Mouse (Mus musculus): ENCODE data around the gene Lrmda. TPM values are rescaled to one million over a fixed set of nuclear protein-coding genes. Genes with fewer than 3 reads are reported as not detected.

Lrmda gene
- total and polyA plus RNA-seq, 2 experiments from 2014 or later: 0.18 TPM; not detected in 1

DNA sequence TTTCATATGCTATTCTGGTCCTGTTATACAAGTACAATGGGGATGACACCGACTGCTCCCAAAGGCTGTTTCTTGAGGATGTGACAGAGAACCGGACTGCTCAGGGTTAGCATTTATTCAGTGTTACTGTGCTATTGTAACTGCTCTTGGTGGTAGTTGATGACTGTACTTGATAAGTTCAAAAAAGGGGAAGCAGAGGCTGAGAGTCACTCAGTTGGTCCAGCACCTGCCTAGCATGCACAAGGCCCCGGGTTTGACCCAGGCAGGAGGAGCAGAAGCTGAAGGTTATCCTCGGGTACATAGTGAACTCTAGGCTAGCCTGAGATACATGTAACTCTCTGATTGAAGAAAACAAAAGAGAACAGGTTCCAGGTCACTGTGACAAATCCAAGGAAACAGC is 4.0 kb downstream of the Lrmda start:
- Histone ChIP-seq H3K36me3 (ENCODE audit: insufficient read depth) (no peaks in the 10 kb centered on the region), H3K4me1 (ENCODE audit: insufficient read depth) (peaks cover 4% of the 10 kb centered on the region; the same call in 1 of the 2 replicates), H3K9me3 (ENCODE audit: low read length) (no peaks in the 10 kb centered on the region), H3K4me2 (ENCODE audit: low read depth) (no peak overlapping the region), H3K4me3 (ENCODE audit: low read depth, low read length) (no peak overlapping the region), H3K27me3 (ENCODE audit: insufficient read depth, low read length) (peaks cover 16% of the 10 kb centered on the region), H3K27ac (ENCODE audit: low read depth, low read length) (no peak overlapping the region), H3K9ac (no peak overlapping the region)
- ATAC-seq (no peak), DNase-seq (no peak)
- TF ChIP-seq CTCF (IDR thresholded peaks at IDR 0.05; ENCODE audit: low read depth): no peak
- WGBS: 78% methylated on average over 4 of the region's 4 CpGs

DNA sequence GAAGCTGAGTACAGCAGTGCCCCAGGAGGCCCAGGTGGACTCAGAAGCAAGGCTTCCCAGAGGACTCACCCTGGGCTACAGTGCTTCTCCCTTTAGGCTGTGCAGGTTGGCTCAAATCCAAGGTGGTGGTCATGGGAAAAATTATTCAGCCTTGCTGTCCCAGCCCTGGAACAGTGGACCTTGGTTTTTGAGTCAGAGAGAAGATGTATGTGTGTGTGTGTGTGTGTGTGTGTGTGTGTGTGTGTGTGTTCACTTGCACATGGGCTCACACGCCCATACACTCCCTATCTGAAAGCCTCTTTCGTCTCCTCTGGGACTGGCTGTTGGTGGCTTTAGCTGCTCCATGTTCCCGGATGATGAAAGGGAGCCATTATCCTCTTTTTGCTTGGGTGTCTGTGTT is 16.4 kb downstream of the Lrmda start:
- 30% methylated on average over 3 of the region's 3 CpGs for WGBS
- ATAC-seq (no peak), DNase-seq (no peak)
- H3K9ac ChIP-seq: no peak overlapping the region
- no peaks in the 10 kb centered on the region for H3K36me3 ChIP-seq (ENCODE audit: insufficient read depth)
- no peaks in the 10 kb centered on the region for H3K9me3 ChIP-seq (ENCODE audit: low read length)
- H3K27me3 ChIP-seq (ENCODE audit: insufficient read depth, low read length): peaks cover 40% of the 10 kb centered on the region
- H3K4me3 ChIP-seq (ENCODE audit: low read depth, low read length): no peak overlapping the region
- no peak overlapping the region for H3K27ac ChIP-seq (ENCODE audit: low read depth, low read length)
- no peak overlapping the region for H3K4me2 ChIP-seq (ENCODE audit: low read depth)
- no peak for TF ChIP-seq CTCF (IDR thresholded peaks at IDR 0.05; ENCODE audit: low read depth)
- H3K4me1 ChIP-seq (ENCODE audit: insufficient read depth): no peaks in the 10 kb centered on the region; the same call in 1 of the 2 replicates

DNA sequence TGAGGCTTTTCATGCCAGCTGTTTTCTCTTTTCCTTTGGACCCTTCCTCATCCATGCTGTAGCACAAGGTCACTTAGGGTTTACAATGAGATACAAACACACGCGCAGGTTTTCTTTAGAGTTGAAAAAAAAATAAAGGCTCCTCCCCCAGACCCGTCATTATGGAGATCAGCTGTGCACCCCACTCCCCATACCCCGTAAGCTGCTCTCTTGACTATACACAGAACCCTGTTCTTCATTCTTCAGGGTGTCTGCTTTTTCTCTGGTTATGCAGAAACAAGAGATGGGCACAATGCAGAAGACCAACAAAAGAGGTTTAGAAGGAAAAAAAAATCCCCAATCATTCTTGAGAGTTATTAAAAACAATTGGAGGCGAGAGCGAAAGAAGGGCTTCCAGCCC is 16.8 kb downstream of the Lrmda start:
- ATAC-seq: no peak
- H3K4me2 ChIP-seq (ENCODE audit: low read depth): no peak overlapping the region
- no peaks in the 10 kb centered on the region; the same call in 1 of the 2 replicates for H3K4me1 ChIP-seq (ENCODE audit: insufficient read depth)
- no peak for DNase-seq
- 28% methylated on average over 6 of the region's 6 CpGs for WGBS
- H3K27me3 ChIP-seq (ENCODE audit: insufficient read depth, low read length): peaks cover 44% of the 10 kb centered on the region
- TF ChIP-seq CTCF (IDR thresholded peaks at IDR 0.05; ENCODE audit: low read depth): no peak
- H3K27ac ChIP-seq (ENCODE audit: low read depth, low read length): no peak overlapping the region
- no peak overlapping the region for H3K9ac ChIP-seq
- no peak overlapping the region for H3K4me3 ChIP-seq (ENCODE audit: low read depth, low read length)
- no peaks in the 10 kb centered on the region for H3K9me3 ChIP-seq (ENCODE audit: low read length)
- H3K36me3 ChIP-seq (ENCODE audit: insufficient read depth): no peaks in the 10 kb centered on the region

DNA sequence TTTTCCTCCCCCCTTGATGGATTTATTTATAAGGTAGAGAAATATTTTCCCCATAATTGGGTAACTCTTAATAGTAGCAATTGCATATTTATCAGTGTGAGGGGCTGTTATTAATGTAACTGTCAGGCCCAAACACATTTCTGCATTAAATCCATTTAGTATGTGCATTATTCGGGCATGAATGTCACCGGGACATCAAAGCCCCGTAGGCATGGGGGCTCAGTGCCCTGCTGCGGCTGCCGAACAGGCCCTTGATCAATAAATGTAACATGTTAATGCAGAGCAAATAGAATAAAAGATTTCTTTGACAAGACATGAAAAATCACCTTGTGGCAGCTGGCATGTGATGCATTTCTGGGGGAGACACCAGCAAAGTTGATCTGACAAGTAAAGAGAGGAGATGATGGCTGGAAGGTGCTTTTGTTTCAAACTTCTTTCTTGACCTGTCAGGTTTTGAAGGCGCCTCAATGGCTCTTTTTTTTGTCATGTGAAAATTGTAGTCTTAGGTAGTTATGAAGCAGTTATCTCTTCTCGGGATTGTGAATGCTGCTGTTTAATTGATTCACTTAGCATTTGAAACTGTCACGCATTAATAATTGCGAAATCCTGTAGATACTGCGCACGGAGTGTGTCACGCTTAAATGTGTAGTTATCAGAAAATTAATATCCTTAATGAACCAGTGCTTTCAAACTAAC is 17.4 kb downstream of the Lrmda start:
- no peaks in the 10 kb centered on the region; the same call in 1 of the 2 replicates for H3K4me1 ChIP-seq (ENCODE audit: insufficient read depth)
- H3K27ac ChIP-seq (ENCODE audit: low read depth, low read length): no peak overlapping the region
- TF ChIP-seq CTCF (IDR thresholded peaks at IDR 0.05; ENCODE audit: low read depth): no peak
- DNase-seq (no peak), ATAC-seq (peak; percentile 81; the same call in 1 of the 2 replicates)
- no peak overlapping the region for H3K4me3 ChIP-seq (ENCODE audit: low read depth, low read length)
- no peak overlapping the region for H3K9ac ChIP-seq
- peaks cover 49% of the 10 kb centered on the region for H3K27me3 ChIP-seq (ENCODE audit: insufficient read depth, low read length)
- H3K4me2 ChIP-seq (ENCODE audit: low read depth): 0 out of 2 replicates have a peak overlapping the region, but pooled peaks have one; percentile 2
- no peaks in the 10 kb centered on the region for H3K36me3 ChIP-seq (ENCODE audit: insufficient read depth)
- H3K9me3 ChIP-seq (ENCODE audit: low read length): no peaks in the 10 kb centered on the region
- 28% methylated on average over 12 of the region's 12 CpGs for WGBS

DNA sequence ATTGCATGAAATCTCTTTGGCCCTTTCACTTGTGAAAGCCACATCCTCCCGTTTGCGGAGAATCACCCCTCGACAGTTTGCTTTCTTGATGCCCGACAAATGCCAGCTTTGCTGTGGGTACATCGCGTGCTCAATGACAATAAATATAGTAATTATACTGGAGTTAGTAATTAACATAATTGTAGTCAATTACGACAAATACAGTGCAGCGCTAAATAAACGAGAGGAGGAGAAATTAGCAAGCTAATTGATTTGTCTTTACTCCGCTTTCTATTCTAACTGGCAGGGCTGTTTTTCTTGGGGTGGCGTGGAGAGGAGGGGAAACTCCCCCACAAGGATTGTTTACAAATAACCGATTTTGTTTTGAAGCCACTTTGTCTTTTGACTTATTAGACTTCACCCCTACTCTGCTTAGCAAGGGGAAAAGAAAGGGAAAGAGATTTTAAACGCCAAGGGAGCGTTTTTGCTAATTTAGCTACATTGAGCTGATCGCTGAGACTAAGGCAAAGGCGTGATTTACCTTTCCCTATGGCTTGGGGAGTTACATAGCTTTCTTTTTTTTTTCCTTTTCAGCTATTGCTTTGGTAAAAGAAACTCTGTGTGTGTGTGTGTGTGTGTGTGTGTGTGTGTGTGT is 18.1 kb downstream of the Lrmda start:
- peak; percentile 57; the same call in 1 of the 2 replicates for ATAC-seq
- H3K27ac ChIP-seq (ENCODE audit: low read depth, low read length): peak overlapping the region; percentile 47; the same call in 1 of the 2 replicates
- TF ChIP-seq CTCF (IDR thresholded peaks at IDR 0.05; ENCODE audit: low read depth): no peak
- peak; percentile 64 for DNase-seq
- whole genome bisulfite sequencing: 20% methylated on average over 16 of the region's 16 CpGs
- H3K4me2 ChIP-seq (ENCODE audit: low read depth): 0 out of 2 replicates have a peak overlapping the region, but pooled peaks have one; percentile 2
- no peaks in the 10 kb centered on the region for H3K9me3 ChIP-seq (ENCODE audit: low read length)
- peaks cover 49% of the 10 kb centered on the region for H3K27me3 ChIP-seq (ENCODE audit: insufficient read depth, low read length)
- H3K4me3 ChIP-seq (ENCODE audit: low read depth, low read length): no peak overlapping the region
- H3K4me1 ChIP-seq (ENCODE audit: insufficient read depth): no peaks in the 10 kb centered on the region; the same call in 1 of the 2 replicates
- no peak overlapping the region for H3K9ac ChIP-seq
- no peaks in the 10 kb centered on the region for H3K36me3 ChIP-seq (ENCODE audit: insufficient read depth)

DNA sequence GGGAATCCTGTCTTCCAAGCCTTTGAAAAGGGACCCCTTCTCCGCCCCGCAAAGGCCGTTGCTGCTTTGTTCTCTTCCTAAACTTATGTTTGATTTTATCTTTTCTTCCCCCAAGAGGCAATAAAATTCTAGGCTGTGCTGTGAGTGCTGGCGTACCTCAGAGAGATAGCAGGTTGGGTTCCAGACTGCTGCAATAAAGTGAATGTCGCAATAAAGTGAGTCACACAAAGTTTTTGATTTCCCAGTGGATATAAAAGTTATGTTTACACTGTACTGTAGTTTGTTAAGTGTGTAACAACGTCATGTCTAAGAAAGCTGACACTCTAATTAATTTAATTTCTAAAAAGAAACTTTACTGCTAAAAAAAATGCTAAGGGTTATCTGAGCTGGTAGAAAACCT is 22.6 kb downstream of the Lrmda start:
- Histone ChIP-seq H3K4me3 (ENCODE audit: low read depth, low read length) (no peak overlapping the region), H3K4me2 (ENCODE audit: low read depth) (no peak overlapping the region), H3K27me3 (ENCODE audit: insufficient read depth, low read length) (peaks cover 35% of the 10 kb centered on the region), H3K4me1 (ENCODE audit: insufficient read depth) (no peaks in the 10 kb centered on the region), H3K27ac (ENCODE audit: low read depth, low read length) (no peak overlapping the region), H3K36me3 (ENCODE audit: insufficient read depth) (no peaks in the 10 kb centered on the region), H3K9me3 (ENCODE audit: low read length) (no peaks in the 10 kb centered on the region), H3K9ac (no peak overlapping the region)
- ATAC-seq (no peak), DNase-seq (no peak)
- no peak for TF ChIP-seq CTCF (IDR thresholded peaks at IDR 0.05; ENCODE audit: low read depth)
- WGBS: 91% methylated on average over 6 of the region's 6 CpGs

DNA sequence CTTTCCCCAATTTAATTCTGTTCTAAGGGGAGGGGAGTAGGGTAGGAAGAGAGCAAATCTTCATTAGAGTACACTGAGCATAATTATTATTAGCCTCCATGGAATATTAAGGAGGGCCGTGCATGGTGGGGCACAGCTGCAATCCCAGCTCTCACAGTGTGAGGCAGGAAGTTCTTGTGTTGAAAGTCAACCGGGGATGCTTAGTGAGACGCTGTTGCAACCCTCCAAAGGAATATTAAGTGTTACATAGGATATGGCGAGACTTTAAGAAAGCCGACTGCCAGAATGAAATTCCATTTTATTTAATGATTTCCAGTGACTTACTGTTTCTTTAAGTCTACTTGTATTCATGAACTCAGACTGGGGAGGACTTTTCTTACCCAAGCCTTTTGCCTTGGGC is 23.9 kb downstream of the Lrmda start:
- H3K9me3 ChIP-seq (ENCODE audit: low read length): no peaks in the 10 kb centered on the region
- ATAC-seq (no peak), DNase-seq (no peak)
- H3K27me3 ChIP-seq (ENCODE audit: insufficient read depth, low read length): peaks cover 32% of the 10 kb centered on the region
- WGBS: 82% methylated on average over 5 of the region's 5 CpGs
- no peak overlapping the region for H3K4me2 ChIP-seq (ENCODE audit: low read depth)
- H3K36me3 ChIP-seq (ENCODE audit: insufficient read depth): no peaks in the 10 kb centered on the region
- H3K9ac ChIP-seq: no peak overlapping the region
- no peak overlapping the region for H3K27ac ChIP-seq (ENCODE audit: low read depth, low read length)
- no peaks in the 10 kb centered on the region for H3K4me1 ChIP-seq (ENCODE audit: insufficient read depth)
- no peak for TF ChIP-seq CTCF (IDR thresholded peaks at IDR 0.05; ENCODE audit: low read depth)
- H3K4me3 ChIP-seq (ENCODE audit: low read depth, low read length): no peak overlapping the region
